Mouse (Mus musculus) left cerebral cortex, postnatal 14 days (tissue): ENCODE measurements at regions not wholly inside any gene's neighbourhood (a gene's known extent, or its start where the extent isn't known, plus 50 kb on each side); places are given as distances from the start of the nearest gene placed in this dataset.
A peak's percentile ranks its signal among the peaks of the same experiment; 100 is the strongest.
"Not testable (repeated sequence)": the region's sequence is repeated elsewhere in the genome, so short reads cannot be mapped to it uniquely, and the experiment has no call there.

Experiments
- DNase-seq, 2 experiments: peaks; one replicate each; pipeline ENCODE4 v3.0.0; 2021 to 2022; ENCODE audit warnings: low spot score in 2 of 2, mixed read lengths in 1 of 2
- intact Hi-C: fragments of 180-260 bp; cut with DNase I; formaldehyde crosslinking; loops from one replicate; pipeline ENCODE4 v1.15.1; 2025

GRCm38 (mm10) chr14:84157412-84157811, 286.0 kb upstream of the Pcdh17 start:
- no peak for DNase-seq
- intact Hi-C loops = no loop called here

- intact Hi-C loops = no loop called here
- peak; percentile 43 to 54 for DNase-seq
Measured at GRCm38 (mm10) chr14:84175446-84175845, 267.9 kb upstream of the Pcdh17 start.

- no peak for DNase-seq
- intact Hi-C loops = no loop called here
Measured at GRCm38 (mm10) chr14:84210949-84211348, 232.4 kb upstream of the Pcdh17 start.

- intact Hi-C loops = no loop called here
- DNase-seq = no peak
Measured at GRCm38 (mm10) chr14:84222996-84223395, 220.4 kb upstream of the Pcdh17 start.

GRCm38 (mm10) chr14:84223924-84224323, 219.4 kb upstream of the Pcdh17 start:
- intact Hi-C loops = no loop called here
- no peak for DNase-seq

- intact Hi-C loops = not testable (repeated sequence)
Measured at GRCm38 (mm10) chr14:84248006-84248405, 195.4 kb upstream of the Pcdh17 start.

GRCm38 (mm10) chr14:84252583-84252982, 190.8 kb upstream of the Pcdh17 start:
- DNase-seq = no peak
- intact Hi-C loops = no loop called here

More at GRCm38 (mm10) chr14:84248006-84248405, 195.4 kb upstream of the Pcdh17 start:
- DNase-seq = not testable (repeated sequence)

GRCm38 (mm10) chr14:84257671-84258070, 185.7 kb upstream of the Pcdh17 start:
- intact Hi-C loops = no loop called here
- peak; percentile 28 to 34 for DNase-seq

GRCm38 (mm10) chr14:84258633-84259032, 184.7 kb upstream of the Pcdh17 start:
- no peak for DNase-seq
- intact Hi-C loops = no loop called here

GRCm38 (mm10) chr14:84263936-84264335, 179.4 kb upstream of the Pcdh17 start:
- DNase-seq = no peak
- intact Hi-C loops = no loop called here

GRCm38 (mm10) chr14:84266217-84266616, 177.1 kb upstream of the Pcdh17 start:
- intact Hi-C loops = no loop called here
- no peak for DNase-seq

GRCm38 (mm10) chr14:84283440-84284203, 159.7 kb upstream of the Pcdh17 start:
- intact Hi-C loops = no loop called here
- DNase-seq = no peak

- no peak for DNase-seq
Measured at GRCm38 (mm10) chr14:84320738-84321137, 122.6 kb upstream of the Pcdh17 start.

GRCm38 (mm10) chr14:84339604-84340003, 103.8 kb upstream of the Pcdh17 start:
- no peak for DNase-seq
- intact Hi-C loops = no loop called here

More at GRCm38 (mm10) chr14:84320738-84321137, 122.6 kb upstream of the Pcdh17 start:
- intact Hi-C loops = no loop called here
